Mouse (Mus musculus) frontal cortex, adult 2 months (tissue): ENCODE measurements at regions not wholly inside any gene's neighbourhood (a gene's known extent, or its start where the extent isn't known, plus 50 kb on each side); places are given as distances from the start of the nearest gene placed in this dataset.
A peak's percentile ranks its signal among the peaks of the same experiment; 100 is the strongest.

Experiments used
- DNase-seq, 2 experiments: peaks; one replicate each; pipeline ENCODE4 v3.0.0; 2022; ENCODE audit warnings: low spot score in 1 of 2; ENCODE audit errors: extremely low spot score in 1 of 2

DNA sequence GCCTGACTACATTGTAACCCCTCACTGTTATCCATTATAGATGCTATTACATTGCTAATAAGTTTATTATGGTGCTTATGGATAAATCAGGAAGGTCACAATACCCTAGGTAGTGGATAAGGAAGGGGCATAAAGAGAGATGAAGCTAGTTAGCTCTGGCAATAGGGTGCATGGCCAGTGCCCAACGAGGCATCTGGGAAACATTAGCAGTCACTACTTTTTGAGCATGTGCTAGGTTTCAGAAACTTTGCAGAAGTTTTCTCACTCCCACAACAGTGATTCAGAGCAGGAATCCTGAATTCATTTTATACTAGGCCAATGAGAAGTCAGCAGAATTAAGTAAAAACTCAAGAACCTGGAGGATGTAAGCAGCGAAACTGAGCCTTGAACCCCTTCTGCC is 294.7 kb downstream of the Plpp3 start:
- no peak for DNase-seq

DNA sequence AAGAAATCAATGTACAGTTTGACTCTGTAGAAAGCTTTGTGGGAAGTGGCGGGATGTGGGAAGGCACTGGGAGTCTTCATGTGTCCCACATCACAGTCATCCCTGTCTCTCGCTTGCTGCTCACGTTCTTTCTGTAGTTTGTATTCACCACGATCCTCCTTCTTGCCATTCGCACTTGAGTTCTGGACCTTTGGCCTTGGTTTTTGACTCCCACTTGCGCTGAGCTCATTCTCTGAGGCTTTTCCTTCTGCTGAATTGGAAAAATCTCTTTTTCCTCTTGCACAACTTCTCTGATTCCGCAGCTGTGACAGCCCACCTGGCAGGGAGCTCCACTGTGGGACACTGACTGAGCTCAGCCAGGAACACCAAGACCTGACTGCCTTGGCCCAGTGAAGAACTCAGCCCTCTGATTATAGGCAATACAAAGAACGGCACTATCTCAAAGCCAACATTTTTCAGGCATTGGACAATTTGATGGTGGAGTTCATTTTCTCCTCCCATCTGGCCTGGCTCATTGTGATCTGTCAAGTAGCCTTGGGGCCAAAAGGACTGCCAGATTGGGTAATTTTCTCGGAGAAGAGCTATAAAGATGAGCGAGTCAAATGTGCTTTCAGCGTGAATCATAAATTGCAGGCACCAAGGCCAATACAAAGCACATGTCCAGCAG is 299.9 kb downstream of the Plpp3 start:
- DNase-seq: no peak

DNA sequence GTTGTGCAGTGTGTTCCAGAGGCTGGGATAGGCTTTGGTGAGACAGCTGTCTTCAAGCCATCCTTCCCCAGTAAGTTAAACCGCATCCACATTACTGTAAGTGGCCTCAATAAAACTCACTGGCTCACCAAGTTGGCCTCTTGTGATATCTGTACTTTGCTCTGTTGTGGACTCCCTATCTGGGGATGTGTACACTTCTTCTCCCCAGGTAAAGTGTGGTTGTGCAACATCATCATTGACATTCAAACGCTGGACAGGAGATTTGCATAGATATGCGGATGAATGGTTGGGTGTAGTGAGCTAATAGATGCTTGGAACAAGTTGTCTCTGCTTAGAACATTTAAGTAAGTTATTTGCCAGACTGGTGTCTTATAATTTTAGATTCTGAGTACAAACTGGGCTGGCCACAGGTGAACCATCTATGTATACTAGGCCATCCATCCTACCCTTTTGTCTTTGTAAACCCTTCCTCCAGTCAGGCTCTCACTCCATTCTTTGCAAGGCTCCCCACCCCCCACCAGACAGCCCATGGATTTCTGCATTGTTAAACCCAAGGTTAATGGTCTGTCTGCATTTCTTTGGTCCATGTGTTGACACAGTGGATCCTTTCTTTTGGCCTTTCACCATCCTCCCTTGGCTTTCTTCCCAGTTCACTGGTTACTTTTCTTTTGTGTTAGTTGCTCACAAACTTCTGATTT is 303.0 kb downstream of the Plpp3 start:
- no peak for DNase-seq

DNA sequence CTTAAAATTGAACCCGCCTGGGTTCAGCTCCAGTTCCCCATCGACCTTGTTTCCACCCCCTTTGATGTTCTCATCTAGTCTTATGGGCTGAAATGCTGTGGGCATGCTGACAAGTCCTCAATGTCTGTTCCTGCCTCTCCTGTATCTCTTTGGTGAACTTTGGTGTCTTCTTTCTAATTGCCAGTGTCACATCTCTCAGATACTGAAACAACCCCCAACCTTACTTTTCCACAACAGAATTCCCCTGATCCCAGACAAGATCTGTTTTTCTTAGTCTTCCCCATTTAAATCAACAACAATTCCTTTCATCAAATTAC is 303.5 kb downstream of the Plpp3 start:
- no peak for DNase-seq

DNA sequence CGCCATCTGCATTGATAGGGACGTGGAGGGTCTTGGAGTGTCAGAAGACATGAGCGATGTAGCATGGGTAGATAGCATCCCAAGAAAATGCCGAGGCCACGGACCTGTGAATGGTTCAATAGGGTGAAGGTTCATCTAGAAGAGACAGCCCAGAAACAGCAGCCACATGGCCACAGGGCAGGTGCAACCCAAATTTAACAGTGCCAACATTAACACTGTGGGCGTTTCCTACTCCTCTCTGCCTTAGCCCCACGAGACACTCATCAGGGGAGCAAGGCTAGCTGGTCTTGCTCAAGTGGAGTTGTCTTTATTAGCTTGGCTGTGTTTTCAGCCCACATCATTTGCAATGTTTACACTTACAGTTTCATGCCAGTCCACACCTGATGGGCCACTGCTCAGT is 310.7 kb downstream of the Plpp3 start:
- DNase-seq: no peak

DNA sequence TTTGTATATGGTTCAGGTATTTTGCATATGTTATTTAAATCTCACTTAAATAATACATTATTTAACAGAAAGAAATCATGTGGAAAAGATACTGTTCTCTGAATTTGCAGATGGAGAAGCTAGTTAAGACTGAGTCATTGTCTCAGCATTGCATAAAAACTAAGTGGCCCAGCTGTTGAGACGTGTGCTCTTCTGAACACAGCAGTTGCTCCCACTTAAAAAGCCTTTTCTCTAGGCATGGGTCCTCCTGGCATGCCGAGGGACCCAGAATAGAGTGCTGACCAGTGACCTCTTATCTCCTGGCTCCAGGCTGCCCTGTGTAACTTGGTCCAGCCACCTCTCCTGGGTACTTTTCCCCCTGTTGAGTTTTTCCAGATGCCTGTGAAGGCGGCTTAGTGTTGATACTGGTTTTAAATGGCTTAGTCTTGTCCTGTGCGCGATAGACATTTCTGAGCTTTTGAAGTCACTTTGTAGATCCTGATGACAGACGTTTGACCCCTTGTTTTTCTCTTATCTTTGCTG is 312.2 kb downstream of the Plpp3 start:
- DNase-seq: no peak

DNA sequence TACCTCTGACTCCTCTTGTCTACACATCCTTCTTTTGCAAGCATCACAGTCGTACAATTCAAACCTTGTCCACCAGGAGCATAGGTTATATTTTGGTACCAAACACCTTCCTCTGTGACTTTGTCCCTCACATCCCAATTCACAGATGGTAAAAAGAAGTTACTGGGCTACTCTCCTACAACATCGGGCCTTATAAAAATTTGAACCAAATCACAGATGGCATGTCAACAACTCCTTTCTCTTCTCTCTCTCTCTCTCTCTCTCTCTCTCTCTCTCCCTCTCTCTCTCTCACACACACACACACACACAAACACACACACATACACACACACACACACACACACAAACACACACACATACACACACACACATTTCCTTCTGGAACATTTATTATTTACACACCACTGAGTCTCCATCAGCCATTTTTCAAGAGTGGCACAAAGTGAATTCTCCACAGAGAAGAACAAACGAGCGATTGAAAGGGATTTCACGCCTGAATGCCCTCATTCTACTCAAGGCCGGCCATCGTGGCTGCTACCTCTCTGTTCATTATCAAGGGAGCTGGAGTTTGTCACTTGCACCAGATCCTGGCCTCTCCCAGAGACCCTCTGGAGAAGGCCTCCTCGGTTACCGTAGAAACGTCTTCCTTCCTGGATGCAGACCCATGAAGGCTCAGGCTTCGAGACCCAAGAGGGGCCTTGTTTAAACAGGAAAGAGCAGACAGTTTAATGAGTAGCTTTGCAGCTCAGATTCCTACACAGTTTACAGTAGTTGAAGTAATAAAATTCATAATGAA is 314.7 kb upstream of the Gm12728 start:
- DNase-seq: peak; percentile 8 to 51

DNA sequence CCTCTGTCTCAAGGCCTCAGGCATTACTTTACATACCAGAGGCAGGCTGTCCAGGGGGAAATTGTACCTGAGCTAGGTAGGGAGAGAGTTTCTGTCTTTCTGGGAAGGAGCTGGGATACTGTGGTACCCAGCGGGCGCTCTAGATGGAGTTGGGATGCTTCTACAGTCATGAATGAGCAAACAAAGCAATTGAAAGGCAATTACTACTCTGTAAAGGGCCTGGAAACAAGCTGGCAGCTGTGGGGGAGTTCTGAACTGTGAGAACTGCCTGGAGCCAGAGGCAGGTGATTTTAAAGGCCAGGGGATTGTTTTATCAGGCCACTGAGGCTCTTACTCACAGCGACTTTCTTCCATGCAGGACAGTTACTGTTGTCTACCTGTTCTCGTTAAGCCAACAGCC is 313.3 kb upstream of the Gm12728 start:
- no peak for DNase-seq

DNA sequence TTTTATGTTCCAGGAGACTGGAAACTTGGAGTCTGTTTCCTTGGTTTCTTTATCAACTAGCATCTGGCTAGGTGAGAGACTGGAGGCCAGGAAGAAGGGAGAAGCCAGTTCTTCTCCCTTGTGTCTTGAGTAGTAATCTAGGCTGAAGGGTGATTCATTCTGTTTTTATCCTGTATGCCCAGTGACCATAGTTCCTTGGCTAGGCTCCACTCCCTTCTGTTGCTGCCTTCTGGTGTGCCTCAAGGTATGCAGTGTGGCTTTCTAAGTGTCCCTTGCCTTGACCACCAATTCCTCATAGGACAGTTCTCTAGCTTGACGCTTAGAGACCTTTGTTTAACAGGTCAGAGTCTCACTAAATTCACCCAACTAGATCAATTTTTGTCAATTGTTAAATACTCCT is 303.3 kb upstream of the Gm12728 start:
- no peak for DNase-seq

DNA sequence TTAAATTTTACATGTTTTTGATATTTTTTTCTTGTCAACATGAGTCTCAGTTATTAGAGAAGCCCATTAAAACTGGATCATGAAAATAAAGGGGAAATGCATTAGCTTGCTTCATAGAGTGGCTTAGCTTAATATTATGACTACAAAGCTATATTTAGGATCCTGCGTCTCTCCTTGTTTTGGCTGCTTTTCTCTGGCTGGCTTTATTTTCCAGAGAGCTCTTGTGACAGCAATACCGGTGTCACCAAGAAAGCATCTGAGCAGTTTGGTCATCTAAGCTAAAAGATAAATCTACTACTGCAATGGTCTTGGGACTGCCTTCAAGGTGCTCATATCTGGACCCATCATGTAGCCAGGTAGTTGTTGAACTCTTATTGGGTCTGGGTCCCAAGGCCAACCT is 293.5 kb upstream of the Gm12728 start:
- no peak for DNase-seq

DNA sequence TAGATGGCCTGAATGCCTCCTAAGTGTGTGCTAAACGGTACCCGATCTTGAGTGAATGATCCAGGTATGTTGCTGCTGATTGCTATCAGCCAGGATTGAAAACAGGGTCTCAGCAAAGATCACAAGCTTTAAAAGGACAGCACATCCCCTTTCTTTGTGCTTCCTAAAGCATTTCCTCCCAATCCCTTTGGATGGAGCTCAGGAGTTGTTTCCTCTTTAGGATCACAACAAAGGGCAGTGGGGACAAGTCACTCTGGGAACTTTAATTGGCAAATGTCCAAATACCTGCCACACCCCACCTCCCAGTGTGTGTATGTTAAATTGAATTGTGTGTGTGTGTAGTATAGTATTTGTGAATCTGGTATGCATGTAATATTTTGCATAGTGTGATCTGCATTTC is 283.5 kb upstream of the Gm12728 start:
- DNase-seq: no peak

DNA sequence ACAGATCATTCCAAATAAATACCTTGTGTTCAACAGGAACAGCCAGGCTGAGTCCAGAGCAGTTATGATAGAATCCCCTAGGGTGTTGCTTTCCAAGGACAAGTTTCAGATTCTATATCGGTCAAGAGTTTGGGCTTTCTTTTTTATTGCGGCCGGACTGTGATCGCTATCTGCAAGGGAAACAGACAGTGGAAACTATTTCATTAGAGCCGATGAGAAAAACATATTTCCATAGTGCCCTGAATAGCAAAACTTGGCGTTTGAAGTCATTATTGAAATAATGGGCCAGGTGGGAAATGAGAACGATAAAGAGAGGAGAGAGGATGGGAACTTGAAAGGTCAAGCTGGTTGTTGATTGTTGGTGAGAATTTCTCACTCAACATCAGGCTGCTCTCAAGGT is 282.4 kb upstream of the Gm12728 start:
- no peak for DNase-seq

DNA sequence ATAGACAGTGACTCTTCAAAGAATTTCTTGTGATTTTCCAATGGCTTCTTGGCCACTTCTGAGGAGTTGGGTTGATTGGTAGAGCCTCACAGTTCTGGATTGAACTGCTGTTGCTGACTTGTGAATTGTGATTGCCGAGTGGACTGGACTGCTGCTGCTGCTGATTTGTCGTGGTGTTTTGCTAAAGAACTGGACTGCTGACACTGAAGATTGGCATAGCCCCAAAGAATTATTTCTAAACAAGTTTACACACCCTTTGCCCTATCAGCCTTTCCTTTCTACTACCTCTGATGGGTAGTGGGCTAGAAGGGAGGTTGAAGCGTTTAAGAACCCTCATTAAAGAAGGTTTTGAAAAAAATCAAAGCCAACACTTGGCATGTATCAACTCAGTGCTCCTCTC is 280.6 kb upstream of the Gm12728 start:
- no peak for DNase-seq

DNA sequence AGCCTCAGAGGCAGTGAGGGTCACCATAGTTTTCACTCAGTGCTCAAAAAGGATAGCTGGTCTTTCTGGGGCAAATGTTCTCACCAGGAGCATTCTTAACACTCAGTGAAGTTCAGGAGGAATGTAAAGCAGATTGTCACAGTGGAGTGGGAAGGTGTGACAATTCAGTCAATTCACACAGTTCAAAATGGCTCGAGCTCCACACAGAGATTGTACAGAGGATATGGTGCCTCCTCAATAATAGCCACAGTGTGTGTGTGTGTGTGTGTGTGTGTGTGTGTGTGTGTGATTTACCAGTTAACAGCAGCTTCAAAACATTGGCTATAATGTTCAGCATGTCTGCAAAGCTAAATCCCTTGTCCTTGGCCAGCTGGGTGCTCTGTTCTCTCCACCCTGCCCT is 279.3 kb upstream of the Gm12728 start:
- DNase-seq: peak; percentile 5 to 41

DNA sequence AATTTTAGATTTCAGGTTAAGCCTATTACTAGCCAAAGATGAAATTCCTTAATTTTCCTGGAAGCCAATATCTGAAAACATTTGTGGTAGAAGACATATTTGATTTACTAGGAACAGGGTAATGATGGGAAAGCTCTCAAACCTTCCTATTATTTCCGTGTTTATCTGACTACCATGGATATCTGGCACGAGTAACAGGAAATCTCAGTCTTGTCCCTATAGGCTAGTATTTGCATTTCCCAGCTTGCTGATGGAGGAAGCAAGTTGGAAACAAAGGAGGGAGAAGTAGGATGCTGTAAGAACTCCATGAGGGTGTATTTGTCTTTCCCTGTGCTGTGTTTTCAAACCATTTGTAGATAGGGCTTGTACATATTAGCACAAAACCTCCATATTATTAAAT is 264.5 kb upstream of the Gm12728 start:
- no peak for DNase-seq

DNA sequence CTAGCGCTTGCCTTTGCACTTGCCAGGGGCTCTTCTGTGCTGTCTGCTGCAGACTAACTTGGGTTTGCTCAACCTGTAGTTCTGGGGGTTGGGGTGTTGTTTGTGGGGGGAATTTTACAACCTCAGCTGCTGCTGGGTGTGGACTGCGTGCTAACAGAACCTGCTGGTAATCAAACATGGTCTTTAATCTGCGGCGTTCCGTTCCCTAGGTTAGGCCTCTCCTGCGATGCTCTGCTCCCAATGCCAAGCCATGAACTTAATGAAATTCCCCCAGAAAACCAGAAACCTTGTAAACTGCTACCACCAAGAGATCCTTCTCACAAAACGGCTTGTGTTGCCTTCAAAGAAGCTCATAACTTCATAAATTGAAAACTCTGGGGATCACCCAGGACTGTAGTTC is 262.9 kb upstream of the Gm12728 start:
- DNase-seq: no peak

DNA sequence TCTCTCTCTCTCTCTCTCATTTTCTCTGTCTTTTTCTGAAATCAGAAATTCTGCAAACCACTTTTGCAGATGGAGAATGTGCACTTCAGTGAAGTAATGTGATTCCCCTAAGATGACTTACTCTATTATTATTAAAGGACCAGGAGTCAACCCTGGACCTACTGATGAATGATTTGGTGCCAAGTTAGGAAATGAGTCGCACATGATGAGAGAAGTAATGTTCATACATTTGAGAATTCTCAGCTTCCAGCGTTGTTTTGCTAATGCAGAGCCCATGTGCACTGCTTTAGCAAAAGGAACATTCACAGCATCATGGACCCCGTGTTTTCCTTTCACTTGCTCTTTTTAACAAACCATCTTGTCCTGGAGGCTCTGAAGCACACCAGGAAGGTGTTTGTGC is 262.4 kb upstream of the Gm12728 start:
- no peak for DNase-seq

DNA sequence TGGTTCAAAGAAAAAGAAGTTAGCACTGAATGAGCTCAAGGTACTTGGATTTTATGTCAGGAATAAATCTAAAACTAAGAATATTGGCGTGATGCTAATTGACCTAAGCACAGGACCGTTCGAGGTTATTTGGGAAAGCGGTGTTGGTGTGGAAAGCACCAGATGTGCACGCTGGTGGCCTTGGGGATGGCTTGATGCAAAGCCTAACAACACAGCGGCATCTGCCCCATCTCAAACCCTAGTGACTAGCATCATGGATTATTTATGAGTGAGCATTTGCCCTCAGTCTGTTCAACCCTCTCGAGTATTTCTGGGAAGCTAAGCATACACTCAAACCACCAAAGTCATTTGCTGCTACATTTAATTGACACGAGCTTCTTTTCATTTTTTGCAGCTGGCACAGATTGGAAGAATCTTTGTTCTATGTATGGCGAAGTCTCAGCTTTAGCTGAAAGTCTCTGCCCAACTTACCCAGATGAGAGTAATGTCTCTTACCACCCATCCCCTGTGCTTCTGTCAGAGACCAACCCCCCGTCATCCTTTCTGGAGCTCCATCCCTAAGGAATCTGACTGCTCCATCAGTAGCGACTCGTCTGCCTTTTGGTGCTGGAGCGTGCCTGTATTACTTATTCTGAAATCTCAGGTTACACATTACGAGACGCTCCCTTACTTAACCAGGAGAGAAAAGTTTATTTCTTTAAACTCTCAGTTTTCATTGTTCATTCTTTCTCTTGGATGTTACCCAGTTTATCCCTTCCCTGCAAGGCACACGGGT is 257.8 kb upstream of the Gm12728 start:
- no peak for DNase-seq

DNA sequence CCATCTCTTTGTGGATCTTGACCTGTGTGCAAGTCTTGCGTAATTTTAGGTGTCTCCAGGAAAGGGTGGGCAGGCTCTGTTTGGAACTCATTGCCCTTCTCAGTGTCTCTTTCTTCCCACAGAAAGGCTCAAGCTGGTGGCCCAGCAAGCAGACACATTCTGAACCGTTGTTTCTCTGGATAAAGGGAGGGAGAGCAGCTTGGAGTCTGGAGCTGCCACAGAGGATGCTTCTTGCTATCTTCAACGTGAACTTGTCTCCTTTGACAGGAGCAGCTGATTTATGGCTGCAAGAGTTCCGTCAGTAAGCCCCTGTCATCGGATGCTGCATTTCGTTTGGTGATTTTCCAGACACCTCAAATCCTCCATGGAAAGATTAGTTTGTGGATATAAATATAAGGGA is 254.2 kb upstream of the Gm12728 start:
- no peak for DNase-seq

DNA sequence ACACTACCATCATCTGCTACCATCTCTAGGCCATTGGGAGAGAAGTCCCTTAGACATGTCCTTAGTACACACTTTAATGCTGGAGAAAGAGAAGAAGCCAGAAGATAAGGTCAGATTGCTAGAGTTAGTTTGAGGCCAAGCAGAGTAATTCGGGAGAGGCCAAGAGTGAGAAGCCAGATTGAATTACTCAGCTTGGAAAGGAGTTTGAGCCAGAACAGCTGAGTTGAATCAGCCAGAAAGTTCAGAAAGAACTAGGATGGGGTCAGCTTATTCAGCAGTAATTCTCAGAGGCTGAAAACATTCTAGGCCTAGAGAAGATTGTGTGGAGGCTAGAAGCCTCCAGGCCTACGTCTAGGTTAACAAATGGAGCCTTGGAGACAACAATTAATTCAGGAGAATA is 244.2 kb upstream of the Gm12728 start:
- no peak for DNase-seq
